Mouse (Mus musculus) midbrain, embryonic 11.5 days (tissue): Measurements from ENCODE around the gene Gm20696. TPM values are rescaled to one million over a fixed set of nuclear protein-coding genes. Genes with fewer than 3 reads are reported as not detected.

Experiments used
- ATAC-seq: fragments of 200-750 bp; cut with Nextera tagmentation; 2 replicates; pipeline ENCODE4 v1.8.0; 2017; ENCODE audit warnings: moderate TSS enrichment, moderate library complexity; ENCODE audit not compliant: low FRiP score
- DNase-seq: peaks from one replicate; pipeline ENCODE4 v3.0.0; 2015; ENCODE audit warnings: low spot score; ENCODE audit errors: missing footprints
- H3K27ac ChIP-seq: fragments of 300-500 bp; sonication (generic); 2 replicates; pipeline ENCODE4 v1.5.1; 2014; ENCODE audit warnings: low read depth, low read length
- H3K27me3 ChIP-seq: fragments of 300-500 bp; sonication (generic); 2 replicates; pipeline ENCODE4 v1.6.1; 2014; ENCODE audit warnings: mild to moderate bottlenecking, low read length, moderate library complexity, mixed read lengths; ENCODE audit not compliant: control insufficient read depth, insufficient read depth
- H3K36me3 ChIP-seq: fragments of 300-500 bp; sonication (generic); 2 replicates; pipeline ENCODE4 v1.6.1; 2014; ENCODE audit warnings: mild to moderate bottlenecking, low read length, moderate library complexity, mixed read lengths; ENCODE audit not compliant: control insufficient read depth, insufficient read depth
- H3K4me1 ChIP-seq: fragments of 300-500 bp; sonication (generic); 2 replicates; pipeline ENCODE4 v1.6.1; 2014; ENCODE audit warnings: low read length; ENCODE audit not compliant: control insufficient read depth, insufficient read depth
- H3K4me2 ChIP-seq: fragments of 300-500 bp; sonication (generic); 2 replicates; pipeline ENCODE4 v1.6.1; 2014; ENCODE audit warnings: mild to moderate bottlenecking, moderate library complexity
- H3K4me3 ChIP-seq: fragments of 300-500 bp; sonication (generic); 2 replicates; pipeline ENCODE4 v1.5.1; 2014; ENCODE audit warnings: low read depth, low read length
- H3K9ac ChIP-seq: fragments of 300-500 bp; sonication (generic); 2 replicates; pipeline ENCODE4 v1.6.1; 2014; ENCODE audit warnings: low read length
- H3K9me3 ChIP-seq: fragments of 300-500 bp; sonication (generic); 2 replicates; pipeline ENCODE4 v1.6.1; 2016; ENCODE audit warnings: low read length; ENCODE audit not compliant: control insufficient read depth
- WGBS: fragments of 180-500 bp; shearing (Covaris S2); extraction: QIAGEN DNeasy Blood & Tissue Kit; methylation state at CpG from one replicate; pipeline ENCODE4 v1.1.7; 2014; 5-methylcytosine and 5-hydroxymethylcytosine counted together
- polyA plus RNA-seq: library from polyadenylated mRNA; unstranded; fragments of >200 nt; fragmentation: Nextera tagmentation; extraction: Ambion mirVana; gene quantifications from 2 replicates; pipeline ENCODE4 v1.2.1, GENCODE M21; 2014

Gm20696 gene
- polyA plus RNA-seq, 1 experiment from 2014 or later = 3.4 TPM

- Histone ChIP-seq H3K27ac (no peak overlapping the region), H3K9ac (no peak overlapping the region), H3K4me1 (peaks cover 3% of the 10 kb centered on the region), H3K4me2 (no peak overlapping the region), H3K4me3 (no peak overlapping the region), H3K27me3 (no peaks in the 10 kb centered on the region), H3K36me3 (no peaks in the 10 kb centered on the region), H3K9me3 (no peaks in the 10 kb centered on the region)
- DNase-seq (no peak), ATAC-seq (no peak)
- 86% methylated on average over 4 of the region's 4 CpGs for WGBS
Measured at GRCm38 (mm10) chr6:99447447-99447846, 219.2 kb downstream of the Gm20696 start.

GRCm38 (mm10) chr6:99446801-99447415, 219.7 kb downstream of the Gm20696 start:
- no peak overlapping the region for H3K4me3 ChIP-seq

GRCm38 (mm10) chr6:99443460-99443859, 223.1 kb downstream of the Gm20696 start:
- no peaks in the 10 kb centered on the region for H3K9me3 ChIP-seq

More at GRCm38 (mm10) chr6:99446801-99447415, 219.7 kb downstream of the Gm20696 start:
- no peaks in the 10 kb centered on the region for H3K9me3 ChIP-seq
- H3K27ac ChIP-seq = no peak overlapping the region
- H3K36me3 ChIP-seq = no peaks in the 10 kb centered on the region
- H3K4me2 ChIP-seq = no peak overlapping the region
- ATAC-seq = no peak
- H3K4me1 ChIP-seq = peaks cover 1% of the 10 kb centered on the region
- DNase-seq = no peak
- H3K9ac ChIP-seq = no peak overlapping the region
- WGBS = 95% methylated on average over 12 of the region's 12 CpGs
- H3K27me3 ChIP-seq = no peaks in the 10 kb centered on the region

GRCm38 (mm10) chr6:99441100-99441499, 225.5 kb downstream of the Gm20696 start:
- ATAC-seq = no peak
- Histone ChIP-seq H3K9ac (no peak overlapping the region), H3K4me2 (no peak overlapping the region), H3K9me3 (no peaks in the 10 kb centered on the region), H3K36me3 (no peaks in the 10 kb centered on the region), H3K27ac (no peak overlapping the region), H3K4me1 (peaks cover 21% of the 10 kb centered on the region), H3K27me3 (no peaks in the 10 kb centered on the region), H3K4me3 (no peak overlapping the region)
- 64% methylated on average over 7 of the region's 7 CpGs for WGBS
- peak; percentile 41 for DNase-seq

More at GRCm38 (mm10) chr6:99443460-99443859, 223.1 kb downstream of the Gm20696 start:
- H3K36me3 ChIP-seq = no peaks in the 10 kb centered on the region
- H3K4me3 ChIP-seq = no peak overlapping the region
- no peak overlapping the region for H3K27ac ChIP-seq
- 81% methylated on average over 5 of the region's 5 CpGs for WGBS
- H3K4me2 ChIP-seq = no peak overlapping the region
- DNase-seq (no peak), ATAC-seq (no peak)
- H3K27me3 ChIP-seq = no peaks in the 10 kb centered on the region
- peaks cover 21% of the 10 kb centered on the region for H3K4me1 ChIP-seq
- no peak overlapping the region for H3K9ac ChIP-seq

- 0 out of 2 replicates have a peak overlapping the region, but pooled peaks have one; percentile 33 for H3K27ac ChIP-seq
- H3K4me3 ChIP-seq = no peak overlapping the region
- no peaks in the 10 kb centered on the region for H3K27me3 ChIP-seq
- DNase-seq = peak; percentile 80
- no peak overlapping the region for H3K4me2 ChIP-seq
- peaks cover 21% of the 10 kb centered on the region for H3K4me1 ChIP-seq
- 91% methylated on average over 2 of the region's 2 CpGs for WGBS
- H3K36me3 ChIP-seq = no peaks in the 10 kb centered on the region
- no peaks in the 10 kb centered on the region for H3K9me3 ChIP-seq
- no peak overlapping the region for H3K9ac ChIP-seq
- 0 out of 2 replicates have a peak, but pooled peaks have one; percentile 22 for ATAC-seq
Measured at GRCm38 (mm10) chr6:99440606-99441005, 226.0 kb downstream of the Gm20696 start.

- peaks cover 21% of the 10 kb centered on the region for H3K4me1 ChIP-seq
- H3K27ac ChIP-seq = peak overlapping the region; percentile 33
- WGBS = 3% methylated on average over 9 of the region's 9 CpGs
- DNase-seq (peak; percentile 92), ATAC-seq (peak; percentile 57; the same call in 1 of the 2 replicates)
- H3K9me3 ChIP-seq = no peaks in the 10 kb centered on the region
- H3K4me3 ChIP-seq = no peak overlapping the region
- peaks cover 2% of the 10 kb centered on the region for H3K36me3 ChIP-seq
- H3K9ac ChIP-seq = peak overlapping the region; percentile 31; the same call in 1 of the 2 replicates
- H3K4me2 ChIP-seq = peak overlapping the region; percentile 21; the same call in 1 of the 2 replicates
- H3K27me3 ChIP-seq = no peaks in the 10 kb centered on the region
Measured at GRCm38 (mm10) chr6:99439878-99440361, 226.7 kb downstream of the Gm20696 start.

- peaks cover 3% of the 10 kb centered on the region for H3K36me3 ChIP-seq
- H3K27ac ChIP-seq = peak overlapping the region; percentile 33
- peak; percentile 59; the same call in 1 of the 2 replicates for ATAC-seq
- H3K4me3 ChIP-seq = no peak overlapping the region
- no peaks in the 10 kb centered on the region for H3K27me3 ChIP-seq
- H3K4me1 ChIP-seq = peaks cover 21% of the 10 kb centered on the region
- H3K9ac ChIP-seq = peak overlapping the region; percentile 31; the same call in 1 of the 2 replicates
- 5% methylated on average over 9 of the region's 9 CpGs for WGBS
- peak overlapping the region; percentile 21; the same call in 1 of the 2 replicates for H3K4me2 ChIP-seq
- no peaks in the 10 kb centered on the region for H3K9me3 ChIP-seq
- peak; percentile 88 for DNase-seq
Measured at GRCm38 (mm10) chr6:99439214-99439877, 227.3 kb downstream of the Gm20696 start.

GRCm38 (mm10) chr6:99436371-99436770, 230.2 kb downstream of the Gm20696 start:
- no peak overlapping the region for H3K27ac ChIP-seq
- H3K27me3 ChIP-seq = no peaks in the 10 kb centered on the region
- 89% methylated on average over 6 of the region's 6 CpGs for WGBS
- no peak overlapping the region for H3K9ac ChIP-seq
- H3K9me3 ChIP-seq = no peaks in the 10 kb centered on the region
- DNase-seq (no peak), ATAC-seq (no peak)
- peaks cover 21% of the 10 kb centered on the region for H3K4me1 ChIP-seq
- no peak overlapping the region for H3K4me2 ChIP-seq
- H3K4me3 ChIP-seq = no peak overlapping the region
- H3K36me3 ChIP-seq = peaks cover 3% of the 10 kb centered on the region

- WGBS = 95% methylated on average over 10 of the region's 10 CpGs
- Histone ChIP-seq H3K4me2 (no peak overlapping the region), H3K4me1 (peaks cover 15% of the 10 kb centered on the region), H3K4me3 (no peak overlapping the region), H3K36me3 (peaks cover 3% of the 10 kb centered on the region), H3K9ac (no peak overlapping the region), H3K27me3 (no peaks in the 10 kb centered on the region), H3K27ac (no peak overlapping the region), H3K9me3 (no peaks in the 10 kb centered on the region)
- DNase-seq (no peak), ATAC-seq (no peak)
Measured at GRCm38 (mm10) chr6:99435140-99435539, 231.5 kb downstream of the Gm20696 start.
